Mouse (Mus musculus): ENCODE measurements at regions not wholly inside any gene's neighbourhood (a gene's known extent, or its start where the extent isn't known, plus 50 kb on each side); places are given as distances from the start of the nearest gene placed in this dataset.

GRCm38 (mm10) chr13:42403231-42404020 lies 102.2 kb downstream of the Edn1 start:
- Histone ChIP-seq H3K4me2 (replicated peaks) (no peak overlapping the region), H3K36me3 (no peaks in the 10 kb centered on the region), H3K27me3 (replicated peaks) (no peaks in the 10 kb centered on the region), H3K9me3 (no peaks in the 10 kb centered on the region), H3K4me3 (replicated peaks) (no peak overlapping the region), H3K27ac (no peak overlapping the region), H3K4me1 (replicated peaks) (no peaks in the 10 kb centered on the region), H3K9ac (no peak overlapping the region)
- 70% methylated on average over 3 of the region's 3 CpGs for WGBS
- no peak for ATAC-seq

GRCm38 (mm10) chr13:42412652-42413282 lies 111.5 kb downstream of the Edn1 start:
- 97% methylated on average over 1 of the region's 1 CpGs for WGBS
- H3K9ac ChIP-seq = no peak overlapping the region
- ATAC-seq = no peak
- no peak overlapping the region for H3K4me2 ChIP-seq (replicated peaks)
- H3K36me3 ChIP-seq = no peaks in the 10 kb centered on the region
- no peak overlapping the region for H3K4me3 ChIP-seq (replicated peaks)
- H3K9me3 ChIP-seq = no peaks in the 10 kb centered on the region
- H3K27me3 ChIP-seq (replicated peaks) = no peaks in the 10 kb centered on the region
- no peaks in the 10 kb centered on the region for H3K4me1 ChIP-seq (replicated peaks)
- no peak overlapping the region for H3K27ac ChIP-seq

- no peaks in the 10 kb centered on the region for H3K9me3 ChIP-seq
- ATAC-seq = no peak
- H3K27me3 ChIP-seq (replicated peaks) = no peaks in the 10 kb centered on the region
- H3K27ac ChIP-seq = no peak overlapping the region
- 0% methylated on average over 1 of the region's 1 CpGs for WGBS
- no peak overlapping the region for H3K4me2 ChIP-seq (replicated peaks)
- H3K36me3 ChIP-seq = no peaks in the 10 kb centered on the region
- H3K9ac ChIP-seq = no peak overlapping the region
- H3K4me1 ChIP-seq (replicated peaks) = no peaks in the 10 kb centered on the region
- H3K4me3 ChIP-seq (replicated peaks) = no peak overlapping the region
Measured at GRCm38 (mm10) chr13:42446921-42447320, 145.6 kb downstream of the Edn1 start.

DNA sequence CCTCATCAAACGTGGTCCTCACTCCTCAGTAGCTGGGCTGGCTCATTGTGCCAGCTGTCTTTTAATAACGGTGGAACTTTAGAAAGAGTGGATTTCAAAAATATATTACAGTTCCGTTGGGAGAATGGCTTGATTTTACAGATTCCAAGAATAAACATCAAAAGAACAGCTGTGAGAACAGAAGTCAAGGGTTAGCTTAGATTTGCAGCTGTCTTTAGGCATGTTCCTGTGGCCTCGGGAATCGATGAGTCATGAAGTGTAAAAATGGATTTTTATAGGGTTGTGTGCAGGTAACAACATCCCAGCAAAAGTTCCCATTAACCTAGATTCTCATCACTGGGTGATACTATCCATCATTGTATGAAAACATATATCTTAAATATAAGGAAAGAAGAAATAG lies 152.4 kb downstream of the Edn1 start:
- H3K27me3 ChIP-seq (replicated peaks) = no peaks in the 10 kb centered on the region
- 69% methylated on average over 5 of the region's 5 CpGs for WGBS
- no peaks in the 10 kb centered on the region for H3K36me3 ChIP-seq

DNA sequence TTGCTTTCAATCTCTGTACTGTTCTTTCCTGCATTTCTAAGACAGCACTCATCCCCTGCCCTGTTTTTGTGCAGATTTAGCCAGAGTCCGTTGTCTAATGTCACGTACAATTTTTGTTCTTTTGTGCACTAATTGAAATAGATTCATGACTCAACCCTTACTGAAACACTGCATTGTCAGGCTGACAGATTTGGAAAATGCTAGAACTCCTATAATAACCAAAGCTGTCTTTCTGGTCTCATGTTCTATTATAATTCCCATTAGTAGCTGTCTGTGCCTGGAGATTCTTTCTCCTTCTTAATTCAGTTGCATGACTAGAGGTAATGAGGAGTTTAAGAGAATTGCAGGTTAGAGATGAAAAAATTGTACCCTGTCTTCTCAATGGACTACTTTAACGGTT lies 158.6 kb downstream of the Edn1 start:
- Histone ChIP-seq H3K4me2 (replicated peaks) (no peak overlapping the region), H3K9ac (no peak overlapping the region), H3K36me3 (no peaks in the 10 kb centered on the region), H3K4me3 (replicated peaks) (no peak overlapping the region), H3K27ac (no peak overlapping the region), H3K4me1 (replicated peaks) (no peaks in the 10 kb centered on the region), H3K9me3 (no peaks in the 10 kb centered on the region), H3K27me3 (replicated peaks) (no peaks in the 10 kb centered on the region)
- WGBS = 76% methylated on average over 3 of the region's 3 CpGs
- ATAC-seq = no peak

More for the DNA sequence above, 152.4 kb downstream of the Edn1 start:
- Histone ChIP-seq H3K4me2 (replicated peaks) (no peak overlapping the region), H3K9me3 (no peaks in the 10 kb centered on the region), H3K9ac (no peak overlapping the region), H3K27ac (no peak overlapping the region), H3K4me3 (replicated peaks) (no peak overlapping the region), H3K4me1 (replicated peaks) (no peaks in the 10 kb centered on the region)
- no peak for ATAC-seq

- WGBS = 86% methylated on average over 3 of the region's 3 CpGs
- ATAC-seq = no peak
- H3K9ac ChIP-seq = no peak overlapping the region
- H3K4me1 ChIP-seq (replicated peaks) = no peaks in the 10 kb centered on the region
- H3K4me2 ChIP-seq (replicated peaks) = no peak overlapping the region
- H3K27ac ChIP-seq = no peak overlapping the region
- H3K27me3 ChIP-seq (replicated peaks) = no peaks in the 10 kb centered on the region
- H3K9me3 ChIP-seq = no peaks in the 10 kb centered on the region
- H3K4me3 ChIP-seq (replicated peaks) = no peak overlapping the region
- no peaks in the 10 kb centered on the region for H3K36me3 ChIP-seq
Measured at GRCm38 (mm10) chr13:42478825-42479224, 177.5 kb downstream of the Edn1 start.

DNA sequence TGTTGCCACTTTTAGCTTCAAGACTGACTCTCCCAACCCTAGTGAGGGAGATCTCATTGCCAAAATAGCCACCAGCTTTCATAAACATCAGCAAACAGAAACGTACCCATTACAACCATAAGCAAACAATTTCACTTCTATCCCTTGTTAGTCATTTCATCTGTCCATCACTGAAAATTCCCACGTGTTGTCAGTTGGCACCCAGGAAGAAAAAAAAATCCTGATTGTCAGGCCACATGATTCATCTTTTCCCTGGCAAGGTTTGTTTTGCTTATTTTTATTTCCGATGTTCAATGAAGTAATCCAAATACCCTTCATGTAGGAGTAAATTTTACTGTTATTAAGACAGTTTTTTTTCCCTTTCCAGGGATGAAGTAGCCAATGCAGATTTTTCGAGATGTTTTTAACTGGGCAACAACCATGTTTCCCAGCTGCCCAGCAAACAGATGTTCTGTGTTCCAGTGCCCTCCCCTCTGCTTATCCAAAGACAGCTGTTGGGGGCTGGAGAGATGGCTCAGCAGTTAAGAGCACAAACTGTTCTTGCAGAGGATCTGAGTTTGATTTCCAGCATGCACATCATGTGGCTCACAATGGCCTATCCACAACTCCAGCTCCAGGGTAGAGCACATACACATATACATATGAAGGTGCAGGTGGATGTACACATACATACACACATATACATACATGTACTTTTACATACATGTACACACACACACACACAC lies 189.3 kb upstream of the Phactr1 start:
- Histone ChIP-seq H3K9ac (no peak overlapping the region), H3K4me2 (replicated peaks) (no peak overlapping the region), H3K4me1 (replicated peaks) (no peaks in the 10 kb centered on the region), H3K27me3 (replicated peaks) (no peaks in the 10 kb centered on the region), H3K27ac (no peak overlapping the region), H3K36me3 (no peaks in the 10 kb centered on the region), H3K4me3 (replicated peaks) (no peak overlapping the region), H3K9me3 (no peaks in the 10 kb centered on the region)
- ATAC-seq = no peak
- WGBS = 68% methylated on average over 4 of the region's 4 CpGs

GRCm38 (mm10) chr13:42494371-42494770 lies 186.1 kb upstream of the Phactr1 start:
- Histone ChIP-seq H3K27me3 (replicated peaks) (no peaks in the 10 kb centered on the region), H3K9ac (no peak overlapping the region), H3K36me3 (no peaks in the 10 kb centered on the region), H3K4me3 (replicated peaks) (no peak overlapping the region), H3K4me1 (replicated peaks) (no peaks in the 10 kb centered on the region), H3K9me3 (no peaks in the 10 kb centered on the region), H3K27ac (no peak overlapping the region), H3K4me2 (replicated peaks) (no peak overlapping the region)
- no peak for ATAC-seq
- WGBS = 57% methylated on average over 5 of the region's 5 CpGs

DNA sequence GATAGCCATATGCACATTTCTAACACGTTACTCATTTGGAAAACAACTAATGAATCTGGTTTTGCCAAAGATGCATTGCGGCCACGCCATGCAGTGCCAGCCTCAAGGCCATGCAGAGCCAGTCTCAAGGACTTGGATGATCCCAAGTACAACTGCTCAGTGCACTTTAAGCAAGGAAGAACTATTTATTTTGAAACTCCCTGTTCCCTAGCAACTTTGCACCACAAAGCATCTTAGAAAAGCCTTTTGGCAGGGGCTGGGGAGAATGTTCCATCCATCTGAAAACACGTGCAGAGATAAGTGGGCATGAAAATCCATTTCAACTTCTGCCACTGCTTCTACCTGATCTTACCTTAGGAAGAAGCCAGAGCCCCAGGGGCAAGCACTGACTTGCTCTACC lies 182.1 kb upstream of the Phactr1 start:
- Histone ChIP-seq H3K9me3 (no peaks in the 10 kb centered on the region), H3K36me3 (no peaks in the 10 kb centered on the region), H3K9ac (no peak overlapping the region), H3K4me3 (replicated peaks) (no peak overlapping the region), H3K27me3 (replicated peaks) (no peaks in the 10 kb centered on the region), H3K4me2 (replicated peaks) (no peak overlapping the region), H3K27ac (no peak overlapping the region), H3K4me1 (replicated peaks) (no peaks in the 10 kb centered on the region)
- no peak for ATAC-seq
- 73% methylated on average over 4 of the region's 4 CpGs for WGBS

DNA sequence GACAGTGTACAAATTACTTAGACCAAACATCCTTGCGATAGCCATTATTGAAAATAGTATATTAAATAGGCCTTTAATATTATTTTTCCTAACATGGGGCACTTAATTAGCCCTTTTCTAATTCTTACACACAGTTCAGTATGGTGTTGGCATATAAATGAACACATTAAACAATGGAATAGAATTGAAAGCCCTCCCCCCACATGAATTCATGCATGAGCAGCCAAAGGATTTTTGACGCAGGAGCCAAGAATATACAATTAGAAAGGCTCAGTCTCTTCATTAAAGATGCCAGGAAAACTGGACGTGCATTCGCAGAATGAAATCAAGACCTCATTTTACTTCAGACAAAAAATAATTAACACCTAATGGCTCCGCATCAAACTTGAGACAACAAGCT lies 172.9 kb upstream of the Phactr1 start:
- H3K27ac ChIP-seq = no peak overlapping the region
- no peaks in the 10 kb centered on the region for H3K36me3 ChIP-seq
- H3K4me1 ChIP-seq (replicated peaks) = no peaks in the 10 kb centered on the region
- H3K4me3 ChIP-seq (replicated peaks) = no peak overlapping the region
- no peak for ATAC-seq
- no peaks in the 10 kb centered on the region for H3K9me3 ChIP-seq
- WGBS = 91% methylated on average over 5 of the region's 5 CpGs
- no peaks in the 10 kb centered on the region for H3K27me3 ChIP-seq (replicated peaks)
- no peak overlapping the region for H3K4me2 ChIP-seq (replicated peaks)
- H3K9ac ChIP-seq = no peak overlapping the region

DNA sequence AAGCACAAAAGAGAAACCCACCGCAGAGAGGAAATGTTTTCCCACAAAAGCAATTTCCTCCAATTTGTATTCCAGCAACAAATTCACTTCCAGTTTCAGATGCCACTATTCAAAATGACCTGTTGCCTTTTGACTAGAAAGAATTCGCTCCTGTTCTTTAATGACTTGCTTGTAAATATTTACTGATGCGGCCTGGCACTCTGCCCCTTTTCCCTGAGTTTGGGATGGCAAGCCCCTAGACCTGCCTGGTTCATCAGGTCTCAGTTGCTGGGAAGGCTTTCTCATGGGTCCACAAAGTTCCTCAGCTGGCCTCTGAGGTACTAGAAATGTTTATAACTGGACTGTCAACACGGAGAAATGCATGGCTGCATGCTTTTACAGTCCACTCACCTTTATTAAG lies 161.7 kb upstream of the Phactr1 start:
- Histone ChIP-seq H3K27me3 (replicated peaks) (no peaks in the 10 kb centered on the region), H3K4me2 (replicated peaks) (no peak overlapping the region), H3K9ac (no peak overlapping the region), H3K4me1 (replicated peaks) (no peaks in the 10 kb centered on the region), H3K9me3 (no peaks in the 10 kb centered on the region), H3K4me3 (replicated peaks) (no peak overlapping the region), H3K27ac (no peak overlapping the region), H3K36me3 (no peaks in the 10 kb centered on the region)
- ATAC-seq = no peak
- WGBS = 51% methylated on average over 4 of the region's 4 CpGs

DNA sequence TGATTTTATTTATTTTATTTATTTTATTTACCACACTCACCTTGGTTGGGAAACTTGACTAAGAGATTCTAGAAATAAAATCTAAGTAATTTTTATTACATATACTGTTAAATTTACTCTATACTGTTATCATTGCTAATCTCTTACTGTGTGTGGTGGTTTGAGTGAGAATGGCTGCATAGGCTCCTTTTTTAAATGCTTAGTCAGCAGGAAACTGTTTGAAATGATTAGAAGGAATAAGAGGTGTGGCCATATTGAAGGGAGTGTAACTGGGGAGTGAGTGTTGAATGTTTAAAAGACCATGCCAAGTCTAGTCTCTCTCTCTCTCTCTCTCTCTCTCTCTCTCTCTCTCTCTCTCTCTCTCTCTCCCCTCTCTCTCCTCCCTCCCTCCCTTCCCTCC lies 157.9 kb upstream of the Phactr1 start:
- Histone ChIP-seq H3K4me3 (replicated peaks) (no peak overlapping the region), H3K27me3 (replicated peaks) (no peaks in the 10 kb centered on the region), H3K27ac (no peak overlapping the region), H3K9me3 (no peaks in the 10 kb centered on the region), H3K4me1 (replicated peaks) (peaks cover 12% of the 10 kb centered on the region; the same call in 1 of the 2 replicates), H3K4me2 (replicated peaks) (no peak overlapping the region), H3K9ac (no peak overlapping the region), H3K36me3 (no peaks in the 10 kb centered on the region)
- no peak for ATAC-seq

All from intestine, embryonic 15.5 days (tissue).